Mouse (Mus musculus): ENCODE measurements at regions not wholly inside any gene's neighbourhood (a gene's known extent, or its start where the extent isn't known, plus 50 kb on each side); places are given as distances from the start of the nearest gene placed in this dataset.

GRCm38 (mm10) chr13:34576392-34576791 lies 76.9 kb downstream of the Pxdc1 start:
- WGBS = 82% methylated on average over 2 of the region's 2 CpGs
- no peak for DNase-seq (ENCODE audit: low read depth, low spot score)

GRCm38 (mm10) chr13:34575997-34576314 lies 77.3 kb downstream of the Pxdc1 start:
- DNase-seq (ENCODE audit: low read depth, low spot score) = no peak
- WGBS = 18% methylated on average over 1 of the region's 1 CpGs

- no peak for DNase-seq (ENCODE audit: low read depth, low spot score)
- WGBS = 55% methylated on average over 2 of the region's 2 CpGs
Observed at GRCm38 (mm10) chr13:34575179-34575996, 77.9 kb downstream of the Pxdc1 start.

- WGBS = 73% methylated on average over 2 of the region's 2 CpGs
- DNase-seq (ENCODE audit: low read depth, low spot score) = no peak
Observed at GRCm38 (mm10) chr13:34569312-34569711, 84.0 kb downstream of the Pxdc1 start.

- DNase-seq (ENCODE audit: low read depth, low spot score) = no peak
- WGBS = 81% methylated on average over 1 of the region's 1 CpGs
Observed at GRCm38 (mm10) chr13:34566687-34567086, 86.6 kb downstream of the Pxdc1 start.

GRCm38 (mm10) chr13:34550130-34550884 lies 103.0 kb downstream of the Pxdc1 start:
- 44% methylated on average over 5 of the region's 5 CpGs for WGBS
- no peak for DNase-seq (ENCODE audit: low read depth, low spot score)

GRCm38 (mm10) chr13:34540646-34541045 lies 112.6 kb downstream of the Pxdc1 start:
- WGBS = 86% methylated on average over 2 of the region's 2 CpGs
- DNase-seq (ENCODE audit: low read depth, low spot score) = no peak

- no peak for DNase-seq (ENCODE audit: low read depth, low spot score)
- WGBS = 77% methylated on average over 2 of the region's 2 CpGs
Observed at GRCm38 (mm10) chr13:34533896-34534295, 119.4 kb downstream of the Pxdc1 start.

GRCm38 (mm10) chr13:34511332-34511731 lies 142.0 kb downstream of the Pxdc1 start:
- DNase-seq (ENCODE audit: low read depth, low spot score) = no peak
- 83% methylated on average over 3 of the region's 3 CpGs for WGBS

- 80% methylated on average over 2 of the region's 2 CpGs for WGBS
- DNase-seq (ENCODE audit: low read depth, low spot score) = no peak
Observed at GRCm38 (mm10) chr13:34507224-34507623, 146.1 kb downstream of the Pxdc1 start.

GRCm38 (mm10) chr13:34505861-34506260 lies 147.4 kb downstream of the Pxdc1 start:
- DNase-seq (ENCODE audit: low read depth, low spot score) = no peak
- 68% methylated on average over 2 of the region's 2 CpGs for WGBS

- no peak for DNase-seq (ENCODE audit: low read depth, low spot score)
- 78% methylated on average over 3 of the region's 3 CpGs for WGBS
Observed at GRCm38 (mm10) chr13:34504879-34505278, 148.4 kb downstream of the Pxdc1 start.

- no peak for DNase-seq (ENCODE audit: low read depth, low spot score)
- 98% methylated on average over 2 of the region's 2 CpGs for WGBS
Observed at GRCm38 (mm10) chr13:34498910-34499309, 153.9 kb upstream of the Slc22a23 start.

GRCm38 (mm10) chr13:34497667-34498066 lies 152.7 kb upstream of the Slc22a23 start:
- no peak for DNase-seq (ENCODE audit: low read depth, low spot score)
- WGBS = 89% methylated on average over 3 of the region's 3 CpGs

GRCm38 (mm10) chr13:34484831-34485230 lies 139.8 kb upstream of the Slc22a23 start:
- 98% methylated on average over 1 of the region's 1 CpGs for WGBS
- no peak for DNase-seq (ENCODE audit: low read depth, low spot score)

- 86% methylated on average over 10 of the region's 10 CpGs for WGBS
- DNase-seq (ENCODE audit: low read depth, low spot score) = no peak
Observed at GRCm38 (mm10) chr13:34481461-34481860, 136.5 kb upstream of the Slc22a23 start.

- no peak for DNase-seq (ENCODE audit: low read depth, low spot score)
- WGBS = 91% methylated on average over 1 of the region's 1 CpGs
Observed at GRCm38 (mm10) chr13:34470410-34470809, 125.4 kb upstream of the Slc22a23 start.

GRCm38 (mm10) chr13:34469568-34469967 lies 124.6 kb upstream of the Slc22a23 start:
- WGBS = 74% methylated on average over 5 of the region's 5 CpGs
- no peak for DNase-seq (ENCODE audit: low read depth, low spot score)

- no peak for DNase-seq (ENCODE audit: low read depth, low spot score)
- 42% methylated on average over 3 of the region's 3 CpGs for WGBS
Observed at GRCm38 (mm10) chr13:34468132-34468748, 123.3 kb upstream of the Slc22a23 start.

- no peak for DNase-seq (ENCODE audit: low read depth, low spot score)
Observed at GRCm38 (mm10) chr13:34465862-34466430, 121.0 kb upstream of the Slc22a23 start.
